Mouse (Mus musculus) MEL (cell line): ENCODE measurements around the gene Ckap4.

Source experiments
- CHD2 ChIP-seq: IDR thresholded peaks from 2 replicates; pipeline ENCODE4 v1.6.1; 2011; ENCODE audit warnings: low read length, improper control_type of control experiment
- CTCF ChIP-seq, 3 experiments: IDR thresholded peaks in 2 of 3; conservative IDR thresholded peaks in 1 of 3; 2 replicates each; pipeline ENCODE4 v1.5.1; 2011 to 2012; ENCODE audit warnings: low read length in 3 of 3, low read depth in 2 of 3, mild to moderate bottlenecking in 2 of 3, improper control_type of control experiment in 1 of 3, inconsistent platforms in 1 of 3, mixed read lengths in 1 of 3, moderate library complexity in 1 of 3; ENCODE audit not compliant: control insufficient read depth in 1 of 3, insufficient read depth in 1 of 3, poor library complexity in 1 of 3, severe bottlenecking in 1 of 3
- MEF2A ChIP-seq: IDR thresholded peaks from 2 replicates; pipeline ENCODE4 v1.6.1; 2014; ENCODE audit warnings: low read depth, mild to moderate bottlenecking, inconsistent platforms, low read length, improper control_type of control experiment; ENCODE audit not compliant: poor library complexity, insufficient replicate concordance, severe bottlenecking; ENCODE audit errors: extremely low read depth
- MXI1 ChIP-seq: IDR thresholded peaks from 2 replicates; pipeline ENCODE4 v1.6.1; 2011; ENCODE audit warnings: mild to moderate bottlenecking, low read depth, low read length, improper control_type of control experiment
- POLR2A ChIP-seq, 2 experiments: IDR thresholded peaks; 2 replicates each; pipeline ENCODE4 v1.6.1; 2011 to 2012; ENCODE audit warnings: low read length in 2 of 2, mild to moderate bottlenecking in 2 of 2, control low read depth in 1 of 2, improper control_type of control experiment in 1 of 2, low read depth in 1 of 2, moderate library complexity in 1 of 2; ENCODE audit not compliant: control insufficient read depth in 1 of 2, insufficient read depth in 1 of 2, poor library complexity in 1 of 2
- RCOR1 ChIP-seq: IDR thresholded peaks from 2 replicates; pipeline ENCODE4 v1.6.1; 2012; ENCODE audit warnings: low read depth, mild to moderate bottlenecking, inconsistent platforms, low read length, improper control_type of control experiment
- TCF12 ChIP-seq: IDR thresholded peaks from 2 replicates; pipeline ENCODE4 v1.6.1; 2014; ENCODE audit warnings: low read depth, mild to moderate bottlenecking, inconsistent platforms, low read length, improper control_type of control experiment, moderate library complexity

GRCm38 (mm10) chr10:84480667-84481326, 53.1 kb downstream of the Ckap4 start:
- TF ChIP-seq CHD2, result no peak
- no peak for TF ChIP-seq MEF2A
- TF ChIP-seq POLR2A (IDR thresholded peaks at IDR 0.05; ENCODE audit: control insufficient read depth in 1 of 2, insufficient read depth in 1 of 2, low read depth in 1 of 2, low read length in 2 of 2, poor library complexity in 1 of 2), result no peak
- TF ChIP-seq CTCF (IDR thresholded peaks at IDR 0.05 in 2 of 3, conservative IDR thresholded peaks at IDR 0.05 in 1 of 3; ENCODE audit: control insufficient read depth in 1 of 3, insufficient read depth in 1 of 3, low read depth in 2 of 3, low read length in 3 of 3, poor library complexity in 1 of 3, severe bottlenecking in 1 of 3), result no peak
- TF ChIP-seq TCF12, result no peak
- TF ChIP-seq MXI1, result no peak
- no peak for TF ChIP-seq RCOR1
